Mouse (Mus musculus) left cerebral cortex, postnatal 36 days (tissue): ENCODE measurements around the gene Olfr215. TPM values are rescaled to one million over a fixed set of nuclear protein-coding genes. Genes with fewer than 3 reads are reported as not detected.
"Not testable (repeated sequence)": the region's sequence is repeated elsewhere in the genome, so short reads cannot be mapped to it uniquely, and the experiment has no call there.

Experiments used
- DNase-seq, 2 experiments: peaks; one replicate each; pipeline ENCODE4 v3.0.0; 2021 to 2022; ENCODE audit warnings: low spot score in 2 of 2, mixed read lengths in 1 of 2
- intact Hi-C: fragments of 180-260 bp; cut with DNase I; formaldehyde crosslinking; loops from one replicate; pipeline ENCODE4 v1.15.1; 2025
- total RNA-seq, 2 experiments: library from RNA; stranded (reverse); gene quantifications; 2 replicates each; pipeline ENCODE4 v1.2.3; 2021

The Olfr215 gene
- total RNA-seq, result not detected

DNA sequence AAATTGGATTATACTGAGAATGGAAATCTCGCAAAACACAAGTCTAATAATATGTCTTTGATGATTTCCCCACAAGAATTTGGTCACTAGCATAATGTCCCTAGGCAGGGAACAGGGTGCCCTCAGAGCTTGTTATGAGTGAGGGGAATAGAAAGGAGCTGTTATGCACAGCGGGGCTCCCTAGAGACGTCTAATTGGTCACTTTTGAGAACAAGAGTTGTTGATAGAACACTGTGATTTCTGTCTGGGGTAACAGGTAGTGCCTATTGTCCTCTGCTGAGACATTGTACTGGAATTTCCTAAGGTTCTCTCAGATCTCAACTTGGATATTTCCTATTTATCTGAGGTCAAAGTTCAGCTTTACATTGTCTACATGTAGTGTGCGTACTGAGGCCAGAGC lies at the start of gene Olfr215:
Olfr215 (minus strand) TSS at position 101 of the 400 bp plus-strand sequence.
- intact Hi-C loops, result no loop called here
- no peak for DNase-seq

GRCm38 (mm10) chr6:116632129-116632528 lies 48.1 kb upstream of the Olfr215 start:
- DNase-seq, result peak; percentile 58 to 65
- intact Hi-C loops, result loop anchor here (5.0 kb wide), 1 partner anchor 1195 kb away; no protein-coding TSS in a partner anchor

GRCm38 (mm10) chr6:116629766-116630165 lies 45.8 kb upstream of the Olfr215 start:
- DNase-seq, result no peak
- intact Hi-C loops, result loop anchor here (5.0 kb wide), 1 partner anchor 1198 kb away; no protein-coding TSS in a partner anchor

DNA sequence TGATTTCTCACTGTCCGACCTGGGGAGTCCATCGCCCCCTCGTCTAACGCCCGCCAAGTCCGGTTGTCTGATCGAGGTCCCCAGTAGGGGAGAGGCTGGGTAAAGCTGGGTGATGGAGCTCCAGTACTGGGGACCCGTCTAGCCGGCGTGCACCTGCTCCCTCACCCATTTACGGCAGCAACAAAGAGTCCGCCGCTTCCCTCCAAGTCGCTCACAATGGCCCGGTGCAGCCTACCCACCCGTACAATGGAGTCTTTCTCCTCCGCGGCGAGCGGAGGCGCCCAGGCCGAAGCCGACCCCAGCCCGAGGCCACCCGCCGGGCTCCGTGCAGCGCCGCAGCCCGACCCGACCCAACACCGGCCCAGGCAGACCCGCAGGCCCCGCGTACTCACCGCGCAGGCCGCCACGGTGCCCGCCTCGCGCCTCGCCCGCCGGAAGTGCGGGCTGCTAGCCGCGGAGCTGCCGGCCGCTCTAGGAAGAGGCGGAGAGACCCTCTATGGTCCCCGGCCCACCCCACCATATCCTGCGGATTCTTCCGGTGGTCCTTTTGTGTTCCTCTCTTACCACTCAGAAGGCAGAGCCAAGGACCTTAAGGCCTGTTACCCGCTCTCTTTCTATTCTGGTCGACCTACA lies 44.7 kb upstream of the Olfr215 start, which contains the start of gene Zfp422:
Zfp422 (minus strand) TSS at position 461 of the 633 bp plus-strand sequence.
- DNase-seq, result peak; percentile 72 to 80
- intact Hi-C loops, result no loop called here

DNA sequence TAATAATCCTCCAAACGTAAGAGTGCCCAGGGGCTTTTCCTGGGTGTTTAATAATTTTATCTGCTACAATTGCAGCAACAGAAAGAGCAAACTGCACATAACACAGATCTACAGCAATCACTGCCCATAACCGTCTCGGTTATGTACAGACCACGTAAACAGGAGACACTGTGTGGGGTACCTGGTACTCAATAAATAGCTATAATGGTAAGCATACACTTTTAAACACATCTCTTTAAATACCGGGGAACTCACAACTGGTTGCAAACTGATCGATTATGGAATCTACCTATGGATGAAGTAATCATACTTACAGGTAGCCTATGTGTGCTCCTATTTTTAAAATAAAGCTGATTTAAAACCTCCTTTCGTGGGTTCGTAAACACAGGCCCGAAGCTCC lies 44.1 kb upstream of the Olfr215 start:
- DNase-seq, result no peak
- intact Hi-C loops, result no loop called here

GRCm38 (mm10) chr6:116626417-116626816 lies 42.4 kb upstream of the Olfr215 start:
- DNase-seq, intact Hi-C loops: not testable (repeated sequence)

DNA sequence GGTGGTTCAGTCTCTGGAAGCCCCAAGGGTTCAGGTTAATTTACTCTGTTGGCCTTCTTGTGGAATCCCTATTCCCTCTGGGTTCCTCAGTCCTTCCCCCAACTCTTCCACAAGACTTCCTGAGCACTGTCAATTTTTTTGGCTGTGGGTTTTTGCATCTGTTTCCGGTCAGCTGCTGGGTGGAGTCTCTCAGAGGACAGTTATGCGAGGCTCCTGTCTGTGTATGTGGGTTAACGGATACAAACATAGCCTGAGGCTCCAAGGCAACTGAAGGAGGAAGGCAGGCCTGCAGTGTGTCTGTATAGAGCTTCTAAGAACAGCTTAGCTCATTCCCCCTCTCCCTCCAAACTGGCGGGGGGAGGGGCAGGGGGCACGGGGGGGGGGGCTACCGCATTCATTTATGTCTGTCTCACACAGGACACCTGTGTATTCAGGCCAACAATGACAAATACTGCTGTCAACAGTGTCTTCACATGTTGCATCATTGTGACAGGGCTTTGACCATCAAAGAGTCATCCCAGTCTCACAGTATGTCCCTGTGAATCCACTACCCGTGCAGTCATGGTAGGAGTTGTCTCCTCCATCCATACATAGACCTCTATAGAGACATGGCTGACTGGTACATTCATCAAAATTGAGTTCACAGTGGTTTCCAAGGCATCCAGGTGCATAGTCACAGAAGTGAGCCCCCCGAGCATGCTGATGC lies 37.5 kb upstream of the Olfr215 start:
- intact Hi-C loops, result no loop called here
- no peak for DNase-seq

GRCm38 (mm10) chr6:116618073-116618472 lies 34.1 kb upstream of the Olfr215 start:
- DNase-seq, result no peak
- intact Hi-C loops, result no loop called here

GRCm38 (mm10) chr6:116615719-116616118 lies 31.7 kb upstream of the Olfr215 start:
- no peak for DNase-seq
- intact Hi-C loops, result no loop called here

DNA sequence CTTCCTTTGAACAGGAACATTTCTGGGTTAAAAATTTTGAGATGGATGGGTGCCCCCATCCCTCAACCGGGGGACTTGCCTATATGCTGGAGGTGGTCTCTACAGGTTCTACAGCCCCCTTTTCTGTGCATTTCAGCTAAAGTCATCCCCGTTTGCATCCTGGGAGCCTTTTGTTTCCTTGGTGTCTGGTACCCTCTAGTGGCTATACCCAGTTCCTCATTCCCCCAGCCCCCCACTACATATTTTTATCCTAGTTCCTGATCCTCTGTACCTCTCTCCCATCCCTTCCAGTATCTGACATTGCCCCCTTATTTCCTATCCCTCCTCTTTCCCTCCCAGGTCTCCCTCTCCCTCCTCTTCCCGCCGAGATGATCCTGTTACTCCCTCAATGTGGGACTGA lies 23.2 kb upstream of the Olfr215 start:
- intact Hi-C loops, result no loop called here
- DNase-seq, result no peak

- DNase-seq, intact Hi-C loops: not testable (repeated sequence)
Observed at GRCm38 (mm10) chr6:116600969-116601368, 17.0 kb upstream of the Olfr215 start.

DNA sequence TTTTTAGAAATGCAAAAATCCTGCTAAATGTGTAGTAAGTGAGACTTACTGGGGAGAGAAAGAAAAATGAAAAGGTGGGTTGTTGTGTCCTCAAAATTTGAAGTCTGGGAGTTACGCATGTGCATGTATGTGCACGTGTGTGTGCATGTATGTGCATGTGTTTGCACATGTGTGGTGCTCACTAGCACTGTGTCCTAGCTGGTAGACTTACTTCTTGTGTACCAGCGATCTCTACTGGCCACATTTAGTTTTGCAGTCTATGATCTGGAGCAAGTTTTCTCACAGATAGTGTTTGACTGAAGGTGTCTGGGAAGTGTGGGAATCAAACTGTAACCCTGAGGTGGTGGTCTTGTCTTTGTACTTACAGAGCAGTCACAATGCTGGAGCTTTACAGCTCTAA lies 14.2 kb downstream of the Olfr215 start:
- intact Hi-C loops, result no loop called here
- no peak for DNase-seq

DNA sequence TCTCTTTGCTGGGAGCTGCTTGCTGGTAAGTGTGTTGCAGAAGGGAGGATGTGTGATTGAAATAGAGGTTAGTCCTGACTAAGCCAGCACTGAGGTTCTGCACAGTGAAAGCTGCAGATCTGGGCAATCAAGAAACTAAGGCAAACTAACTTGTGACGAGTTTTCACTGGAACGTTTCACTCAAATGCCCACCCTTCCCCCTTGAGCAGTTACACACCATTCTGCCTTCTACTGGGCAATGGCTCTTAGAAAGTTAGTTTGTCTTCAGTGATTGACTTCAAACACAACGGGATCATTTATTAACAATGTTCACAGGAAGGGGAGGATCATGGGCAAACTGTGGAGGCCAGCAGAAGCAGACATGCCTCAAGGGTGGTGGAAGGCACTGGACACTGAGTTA lies 29.0 kb downstream of the Olfr215 start:
- DNase-seq, result no peak
- intact Hi-C loops, result no loop called here

DNA sequence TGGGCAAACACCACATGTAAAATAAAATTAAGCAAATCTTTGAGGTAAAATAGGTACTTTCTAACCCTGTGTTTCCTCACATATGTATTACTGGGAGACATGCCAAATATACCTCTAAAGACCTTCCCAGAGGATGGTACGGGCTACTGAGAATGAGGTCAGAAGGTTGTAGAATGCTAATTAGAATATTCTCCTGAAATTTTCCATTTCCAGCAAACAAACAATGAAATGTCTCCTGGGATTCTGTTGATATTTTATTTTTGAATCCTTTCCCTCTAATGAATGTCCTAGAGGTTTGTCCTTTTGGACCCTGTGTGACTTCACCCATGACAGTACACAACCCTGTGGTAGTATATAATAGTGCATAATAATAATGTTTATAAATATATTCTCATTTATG lies 30.1 kb downstream of the Olfr215 start, which contains the start of gene Olfr214:
Olfr214 (plus strand) TSS at position 301 of the 400 bp plus-strand sequence.
- intact Hi-C loops, result no loop called here
- no peak for DNase-seq

GRCm38 (mm10) chr6:116550841-116551240 lies 33.2 kb downstream of the Olfr215 start, which contains the start of gene Gm5580:
TSS of gene Gm5580 (plus strand) at chr6:116551141.
- DNase-seq, intact Hi-C loops: not testable (repeated sequence)

DNA sequence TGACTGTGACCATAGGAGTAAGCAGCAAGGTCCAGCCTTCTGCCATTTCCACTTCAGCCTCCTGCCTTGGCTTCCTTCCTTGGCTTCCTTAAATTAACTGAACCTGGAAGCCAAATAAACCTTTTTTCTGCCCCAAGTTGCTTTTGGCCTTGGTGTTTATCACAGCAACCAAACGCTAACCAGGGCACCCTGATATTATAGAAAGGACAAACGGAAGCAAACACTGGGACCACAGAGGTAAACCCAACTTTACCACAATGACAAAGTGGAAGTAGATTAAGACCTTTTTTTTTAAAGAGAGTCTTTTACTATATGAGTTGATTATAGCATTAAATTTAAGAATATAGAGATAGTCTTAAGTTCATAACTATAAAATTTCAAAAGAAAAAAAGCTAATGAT lies 41.5 kb downstream of the Olfr215 start:
- no peak for DNase-seq
- intact Hi-C loops, result no loop called here

GRCm38 (mm10) chr6:116538156-116538555 lies 45.8 kb downstream of the Olfr215 start, which contains the start of gene Olfr213:
TSS of gene Olfr213 (plus strand) at chr6:116538456.
- no peak for DNase-seq
- intact Hi-C loops, result no loop called here
